In the genomic region with DNA sequence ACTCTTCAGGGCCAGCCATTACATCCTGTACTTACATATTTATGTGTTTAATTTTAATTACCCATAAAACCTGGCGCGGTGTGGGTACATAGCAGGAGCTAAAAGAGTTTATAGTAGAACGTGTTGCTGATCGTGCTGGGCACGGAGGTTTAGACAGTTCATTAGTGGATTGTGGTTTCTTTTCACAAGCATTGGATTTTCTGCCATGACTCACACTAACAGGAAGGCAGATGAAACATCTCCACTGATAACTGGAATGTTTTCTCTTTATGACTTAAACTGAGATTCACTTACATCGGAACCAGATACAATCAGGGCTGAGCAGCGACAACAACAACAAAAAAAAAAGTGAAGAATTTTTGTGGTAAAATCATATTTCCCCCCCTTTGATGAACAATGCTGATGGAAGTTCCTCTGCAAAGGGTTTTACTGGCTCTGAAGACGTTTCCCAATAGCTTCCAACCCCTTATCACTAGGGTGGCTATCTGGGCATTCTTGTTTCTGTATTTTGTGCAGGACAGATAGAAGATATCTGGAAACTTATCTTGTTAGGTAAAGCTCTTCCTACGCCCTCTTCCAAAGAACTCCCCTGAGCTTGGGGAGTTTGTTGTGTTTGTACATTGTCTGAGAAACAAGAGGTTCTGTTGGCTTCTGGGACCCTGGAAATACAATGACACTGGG, we compare ENCODE assay signal across 12 mouse cellular contexts.
DNase-seq lines count a peak whose midpoint lies in the region; ATAC-seq and TF ChIP-seq lines count a peak whose summit lies in the region.
"Had no signal": no experiment of that assay in that cellular context is flagged by ENCODE, and none has a peak within 500 bp of the region (broad histone marks: within the 10 kb centered on the region; RNA-seq: fewer than 3 reads in every experiment).

No protein-coding gene starts in this region.

- H3K27me3 ChIP-seq in forebrain, embryonic 14.5 days (replicated peaks; ENCODE audit: control insufficient read depth, insufficient read depth, low read length), result no peaks in the 10 kb centered on the region
- H3K27me3 ChIP-seq in forebrain, embryonic 12.5 days, result peaks cover 7% of the 10 kb centered on the region; the same call in 1 of the 2 replicates
- no peaks in the 10 kb centered on the region for H3K27me3 ChIP-seq in liver, embryonic 12.5 days (replicated peaks)
- no peaks in the 10 kb centered on the region for H3K27me3 ChIP-seq in stomach, postnatal 0 days (ENCODE audit: control insufficient read depth, insufficient read depth, low read length)

- WGBS in forebrain, embryonic 14.5 days, result 58% methylated on average over 9 of the region's 9 CpGs
- WGBS in forebrain, embryonic 12.5 days, result 60% methylated on average over 9 of the region's 9 CpGs
- WGBS in liver, embryonic 12.5 days (ENCODE audit: insufficient replicate concordance), result 31% methylated on average over 9 of the region's 9 CpGs
- WGBS in stomach, postnatal 0 days, result 42% methylated on average over 9 of the region's 9 CpGs

- peak; percentile 13 for DNase-seq in forebrain, embryonic 14.5 days (ENCODE audit: low spot score)
- peak; percentile 3 to 13 for DNase-seq in right cerebral cortex, adult 2 months (ENCODE audit: low spot score in 2 of 2)
- DNase-seq in right cerebral cortex, postnatal 36 days (ENCODE audit: low spot score in 2 of 2), result no peak
- no peak for DNase-seq in stomach, postnatal 0 days (ENCODE audit: low spot score)
- DNase-seq in frontal cortex, postnatal 14 days (ENCODE audit: low spot score in 2 of 2), result no peak
- no peak for DNase-seq in layer of hippocampus, postnatal 10 days (ENCODE audit: low spot score in 2 of 2)
- DNase-seq: B cell, adult 2 months; forebrain, postnatal 0 days; heart, adult 18-20 months had no signal

- H3K9ac ChIP-seq in forebrain, embryonic 14.5 days (ENCODE audit: low read length), result no peak overlapping the region
- no peak overlapping the region for H3K9ac ChIP-seq in forebrain, embryonic 12.5 days
- no peak overlapping the region for H3K9ac ChIP-seq in liver, embryonic 12.5 days
- no peak overlapping the region for H3K9ac ChIP-seq in stomach, postnatal 0 days (ENCODE audit: low read length)
- H3K9ac ChIP-seq: forebrain, postnatal 0 days had no signal

- no peak overlapping the region for H3K4me3 ChIP-seq in forebrain, embryonic 14.5 days (ENCODE audit: low read depth, low read length)
- no peak overlapping the region for H3K4me3 ChIP-seq in forebrain, embryonic 12.5 days (replicated peaks)
- H3K4me3 ChIP-seq in liver, embryonic 12.5 days, result no peak overlapping the region
- H3K4me3 ChIP-seq in stomach, postnatal 0 days (ENCODE audit: low read depth, low read length), result no peak overlapping the region

- H3K4me2 ChIP-seq in forebrain, embryonic 14.5 days (ENCODE audit: low read length), result no peak overlapping the region
- no peak overlapping the region for H3K4me2 ChIP-seq in forebrain, embryonic 12.5 days
- H3K4me2 ChIP-seq in liver, embryonic 12.5 days, result peak overlapping the region; percentile 21; the same call in 1 of the 2 replicates
- H3K4me2 ChIP-seq in stomach, postnatal 0 days (replicated peaks; ENCODE audit: low read depth), result peak overlapping the region; percentile 17; the same call in 1 of the 2 replicates

- no peaks in the 10 kb centered on the region for H3K36me3 ChIP-seq in forebrain, embryonic 14.5 days (ENCODE audit: control insufficient read depth, insufficient read depth, low read length)
- no peaks in the 10 kb centered on the region for H3K36me3 ChIP-seq in forebrain, embryonic 12.5 days (replicated peaks)
- H3K36me3 ChIP-seq in liver, embryonic 12.5 days, result no peaks in the 10 kb centered on the region
- no peaks in the 10 kb centered on the region for H3K36me3 ChIP-seq in stomach, postnatal 0 days (ENCODE audit: control insufficient read depth, insufficient read depth, low read length)

- no peak overlapping the region for H3K27ac ChIP-seq in forebrain, embryonic 14.5 days (ENCODE audit: low read depth, low read length)
- H3K27ac ChIP-seq in forebrain, embryonic 12.5 days, result no peak overlapping the region
- no peak overlapping the region for H3K27ac ChIP-seq in liver, embryonic 12.5 days
- H3K27ac ChIP-seq in stomach, postnatal 0 days (replicated peaks), result no peak overlapping the region

- TF ChIP-seq EP300 in stomach, postnatal 0 days (optimal IDR thresholded peaks at IDR 0.05), result no peak

- TF ChIP-seq CTCF in stomach, postnatal 0 days (IDR thresholded peaks at IDR 0.05; ENCODE audit: low read depth), result no peak

- H3K4me1 ChIP-seq in forebrain, embryonic 14.5 days (ENCODE audit: control insufficient read depth, insufficient read depth, low read length), result no peaks in the 10 kb centered on the region
- H3K4me1 ChIP-seq in forebrain, embryonic 12.5 days, result peaks cover 10% of the 10 kb centered on the region
- H3K4me1 ChIP-seq in liver, embryonic 12.5 days, result peaks cover 28% of the 10 kb centered on the region
- no peaks in the 10 kb centered on the region for H3K4me1 ChIP-seq in stomach, postnatal 0 days (replicated peaks; ENCODE audit: control insufficient read depth, insufficient read depth)

- ATAC-seq in forebrain, embryonic 14.5 days, result no peak
- ATAC-seq in forebrain, embryonic 12.5 days (ENCODE audit: low FRiP score), result no peak
- no peak for ATAC-seq in liver, embryonic 12.5 days
- ATAC-seq in stomach, postnatal 0 days (ENCODE audit: low FRiP score, low TSS enrichment), result no peak; the same call in 1 of the 2 replicates
- ATAC-seq: forebrain, postnatal 0 days; midbrain, embryonic 16.5 days had no signal

- H3K9me3 ChIP-seq in forebrain, embryonic 14.5 days (replicated peaks; ENCODE audit: control insufficient read depth, low read length), result no peaks in the 10 kb centered on the region
- no peaks in the 10 kb centered on the region for H3K9me3 ChIP-seq in forebrain, embryonic 12.5 days
- no peaks in the 10 kb centered on the region for H3K9me3 ChIP-seq in liver, embryonic 12.5 days (replicated peaks)
- no peaks in the 10 kb centered on the region for H3K9me3 ChIP-seq in stomach, postnatal 0 days (ENCODE audit: control insufficient read depth, low read length)

Comparison
In these comparisons a context has a peak if more than half of its experiments do, and no peak if none do; other contexts are left out.
1. DNase-seq: peak in forebrain, embryonic 14.5 days (single experiment) and right cerebral cortex, adult 2 months (2 of 2); none in right cerebral cortex, postnatal 36 days (0 of 2), stomach, postnatal 0 days (single experiment), frontal cortex, postnatal 14 days (0 of 2) and layer of hippocampus, postnatal 10 days (0 of 2).
2. H3K4me2 ChIP-seq: peak in liver, embryonic 12.5 days (single experiment) and stomach, postnatal 0 days (single experiment); none in forebrain, embryonic 14.5 days (single experiment) and forebrain, embryonic 12.5 days (single experiment).